Mouse (Mus musculus) limb, embryonic 12.5 days (tissue): ENCODE data around the gene Ogdh. TPM values are rescaled to one million over a fixed set of nuclear protein-coding genes. Genes with fewer than 3 reads are reported as not detected.
"Not testable (repeated sequence)": the region's sequence is repeated elsewhere in the genome, so short reads cannot be mapped to it uniquely, and the experiment has no call there.

Source experiments
- ATAC-seq: fragments of 200-750 bp; cut with Nextera tagmentation; 2 replicates; pipeline ENCODE4 v1.8.0; 2017; ENCODE audit warnings: low read depth, moderate TSS enrichment; ENCODE audit not compliant: insufficient number of reproducible peaks, insufficient read depth, low FRiP score, low TSS enrichment
- H3K27ac ChIP-seq: fragments of 300-500 bp; sonication (generic); 2 replicates; pipeline ENCODE4 v1.5.1; 2016; ENCODE audit warnings: mild to moderate bottlenecking, moderate library complexity
- H3K27me3 ChIP-seq: fragments of 300-500 bp; sonication (generic); 2 replicates; pipeline ENCODE4 v1.6.1; 2016; ENCODE audit warnings: mild to moderate bottlenecking, moderate library complexity
- H3K36me3 ChIP-seq: fragments of 300-500 bp; sonication (generic); 2 replicates; pipeline ENCODE4 v1.6.1; 2016; ENCODE audit warnings: mild to moderate bottlenecking, moderate library complexity
- H3K4me1 ChIP-seq: fragments of 300-500 bp; sonication (generic); replicated peaks from 2 replicates; pipeline ENCODE4 v1.6.1; 2016
- H3K4me2 ChIP-seq: fragments of 300-500 bp; sonication (generic); 2 replicates; pipeline ENCODE4 v1.6.1; 2016; ENCODE audit warnings: mild to moderate bottlenecking, moderate library complexity
- H3K4me3 ChIP-seq: fragments of 300-500 bp; sonication (generic); replicated peaks from 2 replicates; pipeline ENCODE4 v1.5.1; 2016; ENCODE audit warnings: mild to moderate bottlenecking
- H3K9ac ChIP-seq: fragments of 300-500 bp; sonication (generic); replicated peaks from 2 replicates; pipeline ENCODE4 v1.6.1; 2016; ENCODE audit warnings: mild to moderate bottlenecking, moderate library complexity
- H3K9me3 ChIP-seq: fragments of 300-500 bp; sonication (generic); 2 replicates; pipeline ENCODE4 v1.6.1; 2016; ENCODE audit warnings: mild to moderate bottlenecking, moderate library complexity
- WGBS: fragments of 180-500 bp; shearing (Covaris S2); methylation state at CpG from one replicate; pipeline ENCODE4 v1.1.7; 2016; 5-methylcytosine and 5-hydroxymethylcytosine counted together
- polyA plus RNA-seq: library from polyadenylated mRNA; unstranded; fragments of >200 nt; fragmentation: Nextera tagmentation; extraction: Ambion mirVana; gene quantifications from 2 replicates; pipeline ENCODE4 v1.2.1, GENCODE M21; 2016

The Ogdh gene
- polyA plus RNA-seq, 1 experiment from 2014 or later, result 94.0 TPM

GRCm38 (mm10) chr11:6367156-6367555 lies 75.7 kb downstream of the Ogdh start:
- WGBS, result 69% methylated on average over 4 of the region's 4 CpGs
- no peak overlapping the region for H3K9ac ChIP-seq
- H3K4me3 ChIP-seq, result no peak overlapping the region
- no peak overlapping the region for H3K27ac ChIP-seq
- no peaks in the 10 kb centered on the region for H3K36me3 ChIP-seq
- no peaks in the 10 kb centered on the region for H3K4me1 ChIP-seq
- ATAC-seq, result no peak
- no peaks in the 10 kb centered on the region for H3K9me3 ChIP-seq
- no peaks in the 10 kb centered on the region for H3K27me3 ChIP-seq
- no peak overlapping the region for H3K4me2 ChIP-seq

GRCm38 (mm10) chr11:6367986-6368385 lies 76.6 kb downstream of the Ogdh start:
- not testable (repeated sequence) for H3K36me3 ChIP-seq, H3K9ac ChIP-seq, H3K4me1 ChIP-seq, H3K4me3 ChIP-seq, H3K9me3 ChIP-seq, H3K27ac ChIP-seq, H3K27me3 ChIP-seq, H3K4me2 ChIP-seq, ATAC-seq
- WGBS, result 79% methylated on average over 5 of the region's 5 CpGs

- WGBS, result 84% methylated on average over 11 of the region's 11 CpGs
These were observed 80.1 kb downstream of the Ogdh start for GRCm38 (mm10) chr11:6371376-6372155.

GRCm38 (mm10) chr11:6372784-6373183 lies 81.4 kb downstream of the Ogdh start:
- H3K27me3 ChIP-seq, result no peaks in the 10 kb centered on the region
- H3K4me1 ChIP-seq, result no peaks in the 10 kb centered on the region
- no peak overlapping the region for H3K27ac ChIP-seq
- no peaks in the 10 kb centered on the region for H3K9me3 ChIP-seq
- no peak overlapping the region for H3K4me3 ChIP-seq
- H3K4me2 ChIP-seq, result no peak overlapping the region
- H3K36me3 ChIP-seq, result no peaks in the 10 kb centered on the region
- H3K9ac ChIP-seq, result no peak overlapping the region
- no peak for ATAC-seq
- 90% methylated on average over 9 of the region's 9 CpGs for WGBS

More at GRCm38 (mm10) chr11:6371376-6372155, 80.1 kb downstream of the Ogdh start:
- no peaks in the 10 kb centered on the region for H3K36me3 ChIP-seq
- H3K27ac ChIP-seq, result no peak overlapping the region
- no peak overlapping the region for H3K9ac ChIP-seq
- no peak overlapping the region for H3K4me3 ChIP-seq
- no peak overlapping the region for H3K4me2 ChIP-seq
- no peaks in the 10 kb centered on the region for H3K9me3 ChIP-seq
- H3K4me1 ChIP-seq, result no peaks in the 10 kb centered on the region
- H3K27me3 ChIP-seq, result no peaks in the 10 kb centered on the region
- no peak for ATAC-seq

DNA sequence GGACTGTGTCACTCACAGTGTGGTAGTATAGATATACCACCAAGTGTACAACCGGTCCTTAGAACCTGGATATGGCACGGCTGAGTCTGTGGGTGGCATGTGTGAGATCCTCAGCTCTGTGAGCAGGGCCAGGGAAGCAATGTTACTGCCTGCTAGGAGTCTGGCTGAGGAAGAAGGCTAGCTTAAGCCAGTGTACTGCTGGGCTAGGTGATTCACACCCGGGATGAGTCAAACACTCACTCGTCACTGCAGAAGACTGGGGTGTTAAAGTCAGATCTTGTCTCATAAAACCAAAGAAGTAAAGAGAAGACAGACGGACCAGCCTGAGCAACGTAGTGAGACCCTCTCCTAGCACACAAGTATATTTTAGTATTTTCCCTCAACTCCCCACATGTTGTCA lies 89.5 kb downstream of the Ogdh start:
- H3K36me3 ChIP-seq, result no peaks in the 10 kb centered on the region
- H3K9ac ChIP-seq, result no peak overlapping the region
- no peak overlapping the region for H3K4me2 ChIP-seq
- WGBS, result 78% methylated on average over 6 of the region's 6 CpGs
- H3K27ac ChIP-seq, result no peak overlapping the region
- H3K4me3 ChIP-seq, result no peak overlapping the region
- no peaks in the 10 kb centered on the region for H3K9me3 ChIP-seq
- no peak for ATAC-seq
- no peaks in the 10 kb centered on the region for H3K4me1 ChIP-seq
- no peaks in the 10 kb centered on the region for H3K27me3 ChIP-seq

DNA sequence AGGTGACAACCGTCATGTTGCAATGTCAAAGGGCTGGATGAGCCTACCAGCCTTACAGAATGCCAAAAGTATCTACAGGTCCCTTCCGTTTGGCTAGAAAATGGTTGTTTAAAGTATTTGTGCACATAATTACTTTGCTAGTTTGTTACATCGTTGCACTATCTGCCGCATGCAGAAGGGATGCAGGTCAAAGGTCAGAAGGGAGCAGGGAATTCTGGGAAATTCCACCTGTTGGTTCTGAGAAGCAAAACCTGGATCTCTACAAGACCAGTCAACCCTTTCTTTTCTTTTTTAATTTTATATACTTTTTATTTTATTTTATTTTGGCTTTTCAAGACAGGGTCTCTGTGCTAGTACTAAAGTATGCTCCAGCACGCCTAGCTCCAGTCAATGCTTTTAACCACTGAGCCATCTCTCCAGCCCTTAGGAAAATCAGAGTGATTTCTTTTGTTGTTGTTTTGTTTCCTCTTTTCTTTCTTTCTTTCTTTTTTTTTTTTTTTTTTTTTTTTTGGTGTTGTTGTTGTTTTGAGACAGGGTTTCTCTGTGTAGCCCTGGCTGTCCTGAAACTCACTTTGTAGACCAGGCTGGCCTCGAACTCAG lies 96.8 kb downstream of the Ogdh start:
- Histone ChIP-seq H3K27ac (peak overlapping the region; percentile 93), H3K4me3 (peak overlapping the region; percentile 81), H3K36me3 (peaks cover 8% of the 10 kb centered on the region), H3K27me3 (no peaks in the 10 kb centered on the region), H3K4me1 (peaks cover 18% of the 10 kb centered on the region), H3K4me2 (peak overlapping the region; percentile 42; the same call in 1 of the 2 replicates), H3K9me3 (no peaks in the 10 kb centered on the region), H3K9ac (no peak overlapping the region)
- no peak for ATAC-seq
- WGBS, result 90% methylated on average over 6 of the region's 6 CpGs

- no peaks in the 10 kb centered on the region for H3K27me3 ChIP-seq
- 7% methylated on average over 60 of the region's 60 CpGs for WGBS
- H3K27ac ChIP-seq, result peak within 1 kb of the TSS; percentile 93
- peak within 1 kb of the TSS; percentile 81 for H3K4me3 ChIP-seq
- peak within 1 kb of the TSS; percentile 90 for H3K4me2 ChIP-seq
- ATAC-seq, result peak; percentile 99
- peaks cover 10% of the 10 kb centered on the region for H3K36me3 ChIP-seq
- peaks cover 18% of the 10 kb centered on the region for H3K4me1 ChIP-seq
- H3K9me3 ChIP-seq, result no peaks in the 10 kb centered on the region
- H3K9ac ChIP-seq, result peak within 1 kb of the TSS; percentile 79
These were observed 97.4 kb downstream of the Ogdh start, which contains the start of gene Zmiz2 for GRCm38 (mm10) chr11:6388726-6389413. Gene Zmiz2, plus strand, starts transcription at chr11:6389074.

- Histone ChIP-seq H3K4me3 (peak overlapping the region; percentile 81), H3K36me3 (peaks cover 16% of the 10 kb centered on the region), H3K27ac (0 out of 2 replicates have a peak overlapping the region, but pooled peaks have one; percentile 53), H3K4me1 (peaks cover 18% of the 10 kb centered on the region), H3K9ac (peak overlapping the region; percentile 79), H3K9me3 (no peaks in the 10 kb centered on the region), H3K27me3 (no peaks in the 10 kb centered on the region), H3K4me2 (peak overlapping the region; percentile 90)
- ATAC-seq, result 0 out of 2 replicates have a peak, but pooled peaks have one; percentile 9
- WGBS, result under 1% methylated on average over 42 of the region's 43 CpGs
These were observed 98.1 kb downstream of the Ogdh start for GRCm38 (mm10) chr11:6389483-6389921.

DNA sequence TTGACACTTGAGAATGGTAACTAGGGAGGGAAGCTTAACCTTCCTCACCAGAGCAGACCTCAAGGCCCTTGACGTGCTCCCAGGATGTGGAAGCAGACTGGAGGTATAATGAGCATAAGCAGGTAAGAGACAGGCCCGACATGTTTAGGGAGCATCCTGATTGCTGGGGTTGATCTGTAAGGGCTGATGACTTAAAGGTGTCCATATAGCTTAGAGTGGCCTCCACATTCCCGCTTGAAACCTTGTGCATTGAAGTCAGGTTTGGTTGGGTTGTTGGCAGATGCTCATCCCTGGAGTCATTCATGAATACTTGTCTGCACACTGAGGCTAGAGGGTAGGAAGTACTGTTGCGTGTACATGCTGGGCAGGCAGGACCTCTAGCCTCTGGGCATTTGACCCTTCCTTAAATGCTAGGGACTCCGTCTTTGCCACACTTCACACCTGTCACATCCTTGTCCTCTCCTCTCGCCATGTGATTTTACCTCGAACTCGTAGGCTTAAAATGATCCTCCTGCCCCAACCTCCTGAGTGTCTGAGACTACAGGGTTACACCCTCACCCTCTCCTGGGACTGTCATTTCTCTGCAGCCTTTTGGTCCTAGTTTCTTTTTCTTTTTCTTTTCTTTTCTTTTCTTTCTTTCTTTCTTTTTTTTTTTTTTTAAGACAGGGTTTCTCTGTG lies 99.1 kb downstream of the Ogdh start:
- 90% methylated on average over 8 of the region's 8 CpGs for WGBS
- Histone ChIP-seq H3K4me2 (peak overlapping the region; percentile 90), H3K27me3 (no peaks in the 10 kb centered on the region), H3K9me3 (no peaks in the 10 kb centered on the region), H3K4me3 (peak overlapping the region; percentile 81), H3K27ac (no peak overlapping the region), H3K9ac (peak overlapping the region; percentile 79), H3K4me1 (peaks cover 18% of the 10 kb centered on the region), H3K36me3 (peaks cover 26% of the 10 kb centered on the region)
- no peak for ATAC-seq

DNA sequence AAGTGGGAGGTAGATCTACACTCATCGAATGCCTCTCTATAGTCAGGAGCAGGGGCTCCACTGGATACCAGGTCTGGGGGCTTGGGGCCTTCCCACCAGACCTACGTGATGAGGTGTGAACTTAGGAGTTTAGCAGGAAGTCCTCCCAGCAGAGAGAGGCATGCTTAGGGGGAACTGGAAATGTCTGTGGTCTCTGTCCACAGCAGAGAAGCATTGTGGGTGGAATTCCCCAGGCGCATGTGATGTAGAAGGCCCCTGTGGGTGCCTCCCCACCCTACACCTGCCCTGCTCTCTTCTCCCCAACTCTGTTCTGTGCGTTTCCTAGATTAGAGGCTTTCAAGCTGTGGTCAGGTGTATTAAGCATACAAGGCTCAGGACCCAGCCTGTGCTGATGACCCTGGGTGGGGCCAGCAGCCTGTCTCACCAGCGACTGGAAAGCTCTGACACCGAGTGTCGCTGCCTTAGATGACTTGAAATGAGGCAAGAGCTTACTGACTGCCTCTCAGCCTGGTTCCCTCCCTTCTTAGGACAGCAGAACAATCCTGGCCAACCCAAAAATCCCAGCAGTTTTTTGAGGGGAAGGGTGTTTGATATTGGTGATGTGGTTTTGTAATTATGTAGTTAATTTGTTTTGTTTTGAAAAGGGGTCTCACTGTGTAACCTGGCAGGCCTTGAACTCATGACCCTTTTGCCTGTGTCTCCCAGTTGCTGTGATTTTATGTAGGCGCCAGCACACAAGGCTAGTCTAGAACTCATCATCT lies 100.3 kb downstream of the Ogdh start:
- H3K4me1 ChIP-seq, result peaks cover 18% of the 10 kb centered on the region
- no peak overlapping the region for H3K27ac ChIP-seq
- H3K9ac ChIP-seq, result no peak overlapping the region
- ATAC-seq, result no peak
- peaks cover 38% of the 10 kb centered on the region for H3K36me3 ChIP-seq
- WGBS, result 84% methylated on average over 8 of the region's 8 CpGs
- no peaks in the 10 kb centered on the region for H3K9me3 ChIP-seq
- no peak overlapping the region for H3K4me2 ChIP-seq
- H3K27me3 ChIP-seq, result no peaks in the 10 kb centered on the region
- no peak overlapping the region for H3K4me3 ChIP-seq
